Mouse (Mus musculus): ENCODE results near the gene Kcnj2.
A peak's percentile ranks its signal among the peaks of the same experiment; 100 is the strongest.

Kcnj2 gene

GRCm38 (mm10) chr11:111092967-111093366 lies 27.0 kb downstream of the Kcnj2 start:
- no peak for DNase-seq

- peak; percentile 7 for DNase-seq
Observed at GRCm38 (mm10) chr11:111096612-111097011, 30.6 kb downstream of the Kcnj2 start.

GRCm38 (mm10) chr11:111100131-111100530 lies 34.2 kb downstream of the Kcnj2 start:
- no peak for DNase-seq

DNA sequence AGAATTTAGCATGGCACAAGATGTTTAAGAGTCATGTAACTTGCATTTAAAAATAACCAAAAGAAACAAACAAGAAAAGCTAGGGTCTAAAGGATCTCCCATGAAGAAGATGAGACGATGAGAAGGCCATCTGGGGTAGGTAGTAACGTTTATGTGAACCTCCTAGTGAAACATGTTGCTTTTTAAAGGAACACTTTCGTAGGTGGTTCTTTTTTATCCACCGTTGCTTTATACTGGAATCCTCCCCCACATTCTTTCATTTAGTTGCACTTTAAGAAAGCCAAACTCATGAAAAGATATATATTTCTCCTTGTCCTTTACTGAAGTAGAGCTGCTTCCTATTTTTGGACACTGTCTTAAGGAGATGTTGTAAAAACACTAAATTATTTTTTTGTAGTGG lies 34.7 kb downstream of the Kcnj2 start:
- DNase-seq, result no peak

GRCm38 (mm10) chr11:111101620-111102176 lies 35.7 kb downstream of the Kcnj2 start:
- DNase-seq, result no peak

DNA sequence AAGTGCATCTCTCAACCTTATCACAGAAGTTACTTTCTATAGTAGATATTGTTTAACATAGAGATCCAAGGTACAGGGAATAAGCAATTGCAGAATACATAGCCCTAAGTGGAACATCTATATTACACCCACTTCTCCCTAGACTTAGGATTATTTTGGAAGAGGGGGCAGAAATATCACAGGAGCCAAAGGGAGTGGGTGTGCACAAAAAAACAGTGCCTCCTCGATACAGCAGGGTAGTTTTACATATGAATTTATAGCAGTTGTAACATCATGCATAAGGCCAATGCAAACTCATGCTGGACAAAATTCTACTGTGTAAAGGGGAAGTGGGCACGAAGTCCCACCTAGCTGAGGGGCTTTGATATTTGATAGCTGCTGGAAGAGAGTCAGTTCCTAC lies 38.5 kb downstream of the Kcnj2 start:
- DNase-seq, result no peak

GRCm38 (mm10) chr11:111108130-111108529 lies 42.2 kb downstream of the Kcnj2 start:
- no peak for DNase-seq

- peak; percentile 52 for DNase-seq
Observed at GRCm38 (mm10) chr11:111121514-111121913, 55.5 kb downstream of the Kcnj2 start.

GRCm38 (mm10) chr11:111123324-111123723 lies 57.4 kb downstream of the Kcnj2 start:
- no peak for DNase-seq

- DNase-seq, result no peak
Observed at GRCm38 (mm10) chr11:111125963-111126362, 60.0 kb downstream of the Kcnj2 start.
